Mouse (Mus musculus): ENCODE data around the gene Nubp2. TPM values are rescaled to one million over a fixed set of nuclear protein-coding genes. Genes with fewer than 3 reads are reported as not detected.

The Nubp2 gene
- total and polyA plus RNA-seq, 3 experiments = 70.9 to 124 (median 89.1) TPM

DNA sequence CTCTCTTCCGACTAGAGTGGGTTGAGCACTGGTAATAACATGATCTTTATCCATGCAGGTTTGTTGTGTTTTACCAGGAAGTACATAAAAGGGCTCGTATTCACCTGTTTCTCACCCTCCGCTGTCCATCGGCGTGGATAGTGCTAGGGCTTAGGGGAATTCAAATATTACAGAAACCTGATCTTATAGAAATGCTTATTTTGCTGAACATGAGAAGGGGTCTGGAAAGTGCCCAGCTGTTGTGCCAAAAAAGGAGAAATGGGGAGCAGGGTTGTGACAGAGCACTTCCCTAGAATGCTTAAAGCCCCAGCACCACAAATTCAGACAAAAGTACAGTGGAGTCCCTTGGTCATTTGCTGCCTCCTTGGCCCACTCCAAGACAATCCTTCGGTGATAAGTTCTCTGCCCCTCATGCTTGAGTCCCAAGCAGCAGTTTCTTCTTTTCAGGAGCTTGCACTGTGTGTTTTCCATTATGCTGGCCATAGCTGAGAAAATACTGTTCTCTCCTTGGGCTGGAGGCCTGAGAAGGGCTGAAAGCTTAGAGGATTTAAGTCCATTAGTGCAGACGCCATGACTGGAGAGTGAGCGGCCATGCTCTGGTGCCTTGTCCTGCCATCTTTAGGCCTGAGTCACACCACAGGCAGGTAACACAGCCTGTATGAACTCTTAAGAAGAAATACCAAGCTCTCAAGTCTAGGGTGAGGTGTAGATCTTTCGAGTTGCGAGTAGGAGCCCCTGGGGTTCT is 34.6 kb downstream of the Nubp2 start:
- no peak overlapping the region for H3K27ac ChIP-seq (ENCODE audit: insufficient read depth, low read depth)
- H3K36me3 ChIP-seq (replicated peaks in 1 of 2; ENCODE audit: control insufficient read depth in 1 of 2, insufficient read depth in 1 of 2, low read length in 1 of 2) = peaks cover 12 to 21% of the 10 kb centered on the region in 2 experiments
- peaks cover 14 to 37% of the 10 kb centered on the region in 2 experiments for H3K4me1 ChIP-seq (ENCODE audit: control insufficient read depth in 1 of 2, insufficient read depth in 2 of 2)
- TF ChIP-seq CHD2 (IDR thresholded peaks at IDR 0.05; ENCODE audit: low read length) (no peak), ZNF384 (IDR thresholded peaks at IDR 0.05; ENCODE audit: low read depth, low read length) (no peak), ELF1 (IDR thresholded peaks at IDR 0.05; ENCODE audit: low read depth, low read length) (no peak), JUN (IDR thresholded peaks at IDR 0.05; ENCODE audit: insufficient read depth, low read depth, low read length) (no peak), JUND (conservative IDR thresholded peaks at IDR 0.05; ENCODE audit: low read depth, low read length) (no peak), RCOR1 (conservative IDR thresholded peaks at IDR 0.05; ENCODE audit: low read depth, low read length) (no peak), ZMIZ1 (IDR thresholded peaks at IDR 0.05; ENCODE audit: low read depth, low read length) (no peak), ETS1 (conservative IDR thresholded peaks at IDR 0.05; ENCODE audit: low read depth, low read length) (no peak), NRF1 (IDR thresholded peaks at IDR 0.05; ENCODE audit: low read depth, low read length) (no peak), IRF4 (IDR thresholded peaks at IDR 0.05; ENCODE audit: low read depth, low read length) (no peak), HCFC1 (IDR thresholded peaks at IDR 0.05; ENCODE audit: low read depth, low read length) (no peak), KAT2A (IDR thresholded peaks at IDR 0.05; ENCODE audit: insufficient replicate concordance, low read length) (no peak), CTCF (conservative IDR thresholded peaks at IDR 0.05 in 1 of 2, IDR thresholded peaks at IDR 0.05 in 1 of 2; ENCODE audit: low read depth in 2 of 2, low read length in 2 of 2) (no peak), PAX5 (IDR thresholded peaks at IDR 0.05; ENCODE audit: low read length) (no peak), SMC3 (IDR thresholded peaks at IDR 0.05; ENCODE audit: low read depth, low read length) (no peak), MXI1 (IDR thresholded peaks at IDR 0.05; ENCODE audit: low read depth, low read length) (no peak)
- no peak for DNase-seq (ENCODE audit: extremely low read depth)
- in situ Hi-C loops (cut with MboI; ENCODE audit: low pct_ligation_motif_present, low pct_unique_long_range_greater_than_20kb, low sequenced_read_pairs) (loop anchor here (5.0 kb wide), 1 partner anchor 36 kb away; the partner anchor contains the start of genes Nubp2 and Spsb3), dilution Hi-C loops (cut with MboI; ENCODE audit: extremely low pct_ligation_motif_present, extremely low pct_unique_long_range_greater_than_20kb, low sequenced_read_pairs) (no loop called here)
- H3K27me3 ChIP-seq (replicated peaks) = peaks cover 10% of the 10 kb centered on the region
- H3K79me2 ChIP-seq (replicated peaks; ENCODE audit: control insufficient read depth, extremely low read depth, insufficient read depth, poor library complexity, severe bottlenecking) = no peaks in the 10 kb centered on the region; the same call in 1 of the 2 replicates
- H3K4me3 ChIP-seq (replicated peaks in 1 of 3; ENCODE audit: low read depth in 2 of 3, low read length in 2 of 3, poor library complexity in 1 of 3) = peak overlapping the region in 2 of 3 experiments; percentile 64 to 74
- H3K9ac ChIP-seq (ENCODE audit: insufficient read depth, low read depth) = peak overlapping the region; percentile 60; the same call in 1 of the 2 replicates
- H3K9me3 ChIP-seq (replicated peaks; ENCODE audit: low read length) = no peaks in the 10 kb centered on the region
- peak overlapping the region; percentile 59 for H3K4me2 ChIP-seq (ENCODE audit: insufficient read depth, low read depth, poor library complexity, severe bottlenecking)

DNA sequence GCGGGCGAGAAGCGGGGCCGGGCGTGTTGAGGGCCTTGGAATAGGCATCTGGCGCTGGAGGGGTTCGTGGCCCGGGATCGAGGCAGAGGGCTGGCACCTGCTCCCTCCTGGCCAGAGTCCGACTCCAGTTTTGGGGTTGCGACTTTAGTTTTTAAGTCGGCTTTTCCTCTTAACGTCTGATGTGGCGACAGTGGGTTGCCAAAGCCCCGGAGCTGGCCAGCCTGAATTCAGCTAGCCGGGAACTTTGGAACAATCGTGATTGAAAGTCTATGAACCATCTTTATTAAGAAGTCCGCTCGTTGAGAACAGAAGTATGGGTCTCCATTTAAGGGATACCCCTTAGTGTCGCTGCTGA is 35.4 kb downstream of the Nubp2 start:
- no peak overlapping the region for H3K27ac ChIP-seq (ENCODE audit: insufficient read depth, low read depth)
- peak overlapping the region; percentile 59 for H3K4me2 ChIP-seq (ENCODE audit: insufficient read depth, low read depth, poor library complexity, severe bottlenecking)
- DNase-seq (ENCODE audit: extremely low read depth) = no peak
- peak overlapping the region; percentile 64 to 83 (median 74) for H3K4me3 ChIP-seq (replicated peaks in 1 of 3; ENCODE audit: low read depth in 2 of 3, low read length in 2 of 3, poor library complexity in 1 of 3)
- H3K9ac ChIP-seq (ENCODE audit: insufficient read depth, low read depth) = peak overlapping the region; percentile 60
- in situ Hi-C loops (cut with MboI; ENCODE audit: low pct_ligation_motif_present, low pct_unique_long_range_greater_than_20kb, low sequenced_read_pairs) (loop anchor here (5.0 kb wide), 1 partner anchor 37 kb away; the partner anchor contains the start of genes Nubp2 and Spsb3), dilution Hi-C loops (cut with MboI; ENCODE audit: extremely low pct_ligation_motif_present, extremely low pct_unique_long_range_greater_than_20kb, low sequenced_read_pairs) (no loop called here)
- H3K27me3 ChIP-seq (replicated peaks) = peaks cover 10% of the 10 kb centered on the region
- peaks cover 6 to 29% of the 10 kb centered on the region in 2 experiments for H3K4me1 ChIP-seq (ENCODE audit: control insufficient read depth in 1 of 2, insufficient read depth in 2 of 2)
- peak in 1 of 2 experiments; percentile 13; a peak in 1 of 4 replicates for TF ChIP-seq CTCF (conservative IDR thresholded peaks at IDR 0.05 in 1 of 2, IDR thresholded peaks at IDR 0.05 in 1 of 2; ENCODE audit: low read depth in 2 of 2, low read length in 2 of 2)
- 0 out of 2 replicates have a peak, but pooled peaks have one; percentile 62 for TF ChIP-seq SIN3A (IDR thresholded peaks at IDR 0.05; ENCODE audit: low read length)
- TF ChIP-seq NRF1 (IDR thresholded peaks at IDR 0.05; ENCODE audit: low read depth, low read length) = no peak
- TF ChIP-seq UBTF (IDR thresholded peaks at IDR 0.05; ENCODE audit: low read depth, low read length) = 0 out of 2 replicates have a peak, but pooled peaks have one; percentile 38
- H3K79me2 ChIP-seq (replicated peaks; ENCODE audit: control insufficient read depth, extremely low read depth, insufficient read depth, poor library complexity, severe bottlenecking) = no peaks in the 10 kb centered on the region; the same call in 1 of the 2 replicates
- H3K36me3 ChIP-seq (replicated peaks in 1 of 2; ENCODE audit: control insufficient read depth in 1 of 2, insufficient read depth in 1 of 2, low read length in 1 of 2) = peaks cover 11 to 20% of the 10 kb centered on the region in 2 experiments
- H3K9me3 ChIP-seq (replicated peaks; ENCODE audit: low read length) = no peaks in the 10 kb centered on the region
